Mouse (Mus musculus) hindbrain, embryonic 11.5 days (tissue): ENCODE measurements around the gene Man1a2. TPM values are rescaled to one million over a fixed set of nuclear protein-coding genes. Genes with fewer than 3 reads are reported as not detected.

ENCODE experiments used
- ATAC-seq: fragments of 200-750 bp; cut with Nextera tagmentation; 2 replicates; pipeline ENCODE4 v1.8.0; 2017; ENCODE audit warnings: mild to moderate bottlenecking, moderate TSS enrichment, moderate library complexity; ENCODE audit not compliant: low FRiP score
- DNase-seq: peaks from one replicate; pipeline ENCODE4 v3.0.0-alpha.2; 2015; ENCODE audit warnings: low spot score
- H3K27ac ChIP-seq: fragments of 300-500 bp; sonication (generic); 2 replicates; pipeline ENCODE4 v1.5.1; 2014; ENCODE audit warnings: mild to moderate bottlenecking, low read depth, low read length
- H3K27me3 ChIP-seq: fragments of 300-500 bp; sonication (generic); 2 replicates; pipeline ENCODE4 v1.6.1; 2014; ENCODE audit warnings: mild to moderate bottlenecking, low read length, moderate library complexity, mixed read lengths; ENCODE audit not compliant: control insufficient read depth, insufficient read depth
- H3K36me3 ChIP-seq: fragments of 300-500 bp; sonication (generic); 2 replicates; pipeline ENCODE4 v1.6.1; 2014; ENCODE audit warnings: mild to moderate bottlenecking, low read length, moderate library complexity, mixed read lengths; ENCODE audit not compliant: control insufficient read depth, insufficient read depth
- H3K4me1 ChIP-seq: fragments of 300-500 bp; sonication (generic); replicated peaks from 2 replicates; pipeline ENCODE4 v1.6.1; 2014; ENCODE audit warnings: low read length, mixed read lengths; ENCODE audit not compliant: control insufficient read depth, insufficient read depth
- H3K4me2 ChIP-seq: fragments of 300-500 bp; sonication (generic); replicated peaks from 2 replicates; pipeline ENCODE4 v1.6.1; 2014; ENCODE audit warnings: mild to moderate bottlenecking, low read depth, low read length
- H3K4me3 ChIP-seq: fragments of 300-500 bp; sonication (generic); 2 replicates; pipeline ENCODE4 v1.5.1; 2014; ENCODE audit warnings: low read depth, low read length
- H3K9ac ChIP-seq: fragments of 300-500 bp; sonication (generic); 2 replicates; pipeline ENCODE4 v1.6.1; 2014; ENCODE audit warnings: low read depth, low read length
- H3K9me3 ChIP-seq: fragments of 300-500 bp; sonication (generic); 2 replicates; pipeline ENCODE4 v1.6.1; 2016; ENCODE audit warnings: low read length; ENCODE audit not compliant: control insufficient read depth
- WGBS: fragments of 180-500 bp; shearing (Covaris S2); extraction: QIAGEN DNeasy Blood & Tissue Kit; methylation state at CpG from one replicate; pipeline ENCODE4 v1.1.7; 2014; 5-methylcytosine and 5-hydroxymethylcytosine counted together
- polyA plus RNA-seq: library from polyadenylated mRNA; unstranded; fragments of >200 nt; fragmentation: Nextera tagmentation; extraction: Ambion mirVana; gene quantifications from 2 replicates; pipeline ENCODE4 v1.2.1, GENCODE M21; 2014

Man1a2 gene
- polyA plus RNA-seq, 1 experiment from 2014 or later = 68.5 TPM

GRCm38 (mm10) chr3:100561561-100562175 is 123.6 kb downstream of the Man1a2 start:
- DNase-seq (no peak), ATAC-seq (no peak)
- no peaks in the 10 kb centered on the region for H3K4me1 ChIP-seq
- no peak overlapping the region for H3K27ac ChIP-seq
- 98% methylated on average over 2 of the region's 2 CpGs for WGBS
- H3K4me3 ChIP-seq = no peak overlapping the region
- H3K9me3 ChIP-seq = no peaks in the 10 kb centered on the region
- H3K36me3 ChIP-seq = no peaks in the 10 kb centered on the region
- H3K27me3 ChIP-seq = no peaks in the 10 kb centered on the region
- H3K9ac ChIP-seq = no peak overlapping the region
- no peak overlapping the region for H3K4me2 ChIP-seq

GRCm38 (mm10) chr3:100559431-100559830 is 125.9 kb downstream of the Man1a2 start:
- H3K9ac ChIP-seq = no peak overlapping the region
- over 99% methylated on average over 7 of the region's 7 CpGs for WGBS
- H3K27ac ChIP-seq = no peak overlapping the region
- no peak overlapping the region for H3K4me3 ChIP-seq
- H3K36me3 ChIP-seq = no peaks in the 10 kb centered on the region
- H3K9me3 ChIP-seq = no peaks in the 10 kb centered on the region
- DNase-seq (no peak), ATAC-seq (no peak)
- no peaks in the 10 kb centered on the region for H3K27me3 ChIP-seq
- no peak overlapping the region for H3K4me2 ChIP-seq
- no peaks in the 10 kb centered on the region for H3K4me1 ChIP-seq

DNA sequence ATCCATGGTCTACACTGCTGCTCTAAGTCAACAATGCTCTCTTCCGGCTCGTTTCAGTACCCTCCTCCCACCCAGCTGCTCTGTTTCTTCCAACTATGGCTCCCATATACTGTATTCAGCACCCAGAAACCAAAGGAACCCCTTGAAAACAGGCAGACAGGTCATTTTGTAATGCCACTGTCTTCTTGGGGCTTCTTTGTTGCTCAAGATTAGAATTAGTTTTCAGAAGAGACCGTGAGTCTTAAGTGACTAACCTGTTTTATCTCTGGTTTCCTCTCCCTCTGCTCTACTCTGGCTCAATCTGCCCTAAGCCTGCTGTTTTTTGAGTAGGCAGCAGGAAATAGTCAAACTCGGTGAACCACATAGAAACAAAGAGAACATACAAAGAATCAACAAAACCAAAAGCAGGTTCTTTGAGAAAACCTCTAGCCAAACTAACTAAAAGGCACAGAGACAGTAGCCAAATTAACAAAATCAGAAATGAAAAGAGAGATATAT is 127.0 kb downstream of the Man1a2 start:
- no peak overlapping the region for H3K4me3 ChIP-seq
- DNase-seq (no peak), ATAC-seq (no peak)
- WGBS = 87% methylated on average over 4 of the region's 4 CpGs
- no peaks in the 10 kb centered on the region for H3K36me3 ChIP-seq
- H3K27ac ChIP-seq = no peak overlapping the region
- H3K4me2 ChIP-seq = no peak overlapping the region
- H3K4me1 ChIP-seq = no peaks in the 10 kb centered on the region
- H3K9ac ChIP-seq = no peak overlapping the region
- H3K27me3 ChIP-seq = no peaks in the 10 kb centered on the region
- H3K9me3 ChIP-seq = no peaks in the 10 kb centered on the region

GRCm38 (mm10) chr3:100554843-100555242 is 130.5 kb downstream of the Man1a2 start:
- Histone ChIP-seq H3K9me3 (no peaks in the 10 kb centered on the region), H3K4me1 (no peaks in the 10 kb centered on the region), H3K4me3 (no peak overlapping the region), H3K27ac (no peak overlapping the region), H3K27me3 (no peaks in the 10 kb centered on the region), H3K9ac (no peak overlapping the region), H3K4me2 (no peak overlapping the region), H3K36me3 (no peaks in the 10 kb centered on the region)
- ATAC-seq (no peak; the same call in 1 of the 2 replicates), DNase-seq (peak; percentile 39)
- 47% methylated on average over 5 of the region's 5 CpGs for WGBS

GRCm38 (mm10) chr3:100552171-100552570 is 133.1 kb downstream of the Man1a2 start:
- ATAC-seq (no peak), DNase-seq (no peak)
- 93% methylated on average over 3 of the region's 3 CpGs for WGBS
- Histone ChIP-seq H3K9me3 (no peaks in the 10 kb centered on the region), H3K4me1 (no peaks in the 10 kb centered on the region), H3K9ac (no peak overlapping the region), H3K27ac (no peak overlapping the region), H3K36me3 (no peaks in the 10 kb centered on the region), H3K4me3 (no peak overlapping the region), H3K4me2 (no peak overlapping the region), H3K27me3 (no peaks in the 10 kb centered on the region)

- H3K36me3 ChIP-seq = no peaks in the 10 kb centered on the region
- no peak for DNase-seq
- no peak overlapping the region for H3K4me2 ChIP-seq
- H3K27me3 ChIP-seq = no peaks in the 10 kb centered on the region
- H3K9ac ChIP-seq = no peak overlapping the region
- H3K9me3 ChIP-seq = no peaks in the 10 kb centered on the region
- H3K27ac ChIP-seq = no peak overlapping the region
- H3K4me3 ChIP-seq = no peak overlapping the region
- WGBS = 83% methylated on average over 3 of the region's 3 CpGs
- ATAC-seq = no peak
- H3K4me1 ChIP-seq = no peaks in the 10 kb centered on the region
These were observed 137.4 kb downstream of the Man1a2 start for GRCm38 (mm10) chr3:100547913-100548292.

- H3K4me3 ChIP-seq = no peak overlapping the region
- no peaks in the 10 kb centered on the region for H3K27me3 ChIP-seq
- WGBS = 84% methylated on average over 10 of the region's 10 CpGs
- no peaks in the 10 kb centered on the region for H3K9me3 ChIP-seq
- H3K27ac ChIP-seq = no peak overlapping the region
- H3K4me2 ChIP-seq = no peak overlapping the region
- H3K9ac ChIP-seq = no peak overlapping the region
- no peaks in the 10 kb centered on the region for H3K36me3 ChIP-seq
- H3K4me1 ChIP-seq = no peaks in the 10 kb centered on the region
- no peak for DNase-seq
- no peak for ATAC-seq
These were observed 138.0 kb downstream of the Man1a2 start for GRCm38 (mm10) chr3:100547162-100547912.

DNA sequence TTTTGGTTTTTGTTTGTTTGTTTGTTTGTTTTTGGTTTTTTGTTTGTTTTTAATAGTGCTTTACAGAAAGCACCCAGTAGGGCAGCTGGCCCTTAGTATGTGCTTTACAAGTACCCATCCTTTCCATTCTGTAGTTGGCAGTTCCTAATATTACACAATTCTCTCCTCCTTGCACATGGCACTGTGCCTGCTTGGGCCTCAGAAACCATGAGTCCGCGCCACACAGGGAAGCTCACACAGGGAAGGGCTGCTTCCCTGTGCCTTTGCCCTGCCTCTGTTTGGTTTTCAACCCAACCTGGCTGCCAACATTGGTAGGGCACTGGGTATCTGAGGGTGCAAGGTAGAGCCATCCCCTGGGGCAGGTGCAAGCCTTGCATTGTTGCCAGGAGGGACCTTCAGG is 148.6 kb downstream of the Man1a2 start:
- no peaks in the 10 kb centered on the region for H3K27me3 ChIP-seq
- H3K36me3 ChIP-seq = no peaks in the 10 kb centered on the region
- no peak overlapping the region for H3K9ac ChIP-seq
- no peak overlapping the region for H3K27ac ChIP-seq
- ATAC-seq (no peak), DNase-seq (no peak)
- no peak overlapping the region for H3K4me3 ChIP-seq
- H3K4me2 ChIP-seq = no peak overlapping the region
- WGBS = 93% methylated on average over 2 of the region's 2 CpGs
- no peaks in the 10 kb centered on the region for H3K9me3 ChIP-seq
- no peaks in the 10 kb centered on the region for H3K4me1 ChIP-seq

DNA sequence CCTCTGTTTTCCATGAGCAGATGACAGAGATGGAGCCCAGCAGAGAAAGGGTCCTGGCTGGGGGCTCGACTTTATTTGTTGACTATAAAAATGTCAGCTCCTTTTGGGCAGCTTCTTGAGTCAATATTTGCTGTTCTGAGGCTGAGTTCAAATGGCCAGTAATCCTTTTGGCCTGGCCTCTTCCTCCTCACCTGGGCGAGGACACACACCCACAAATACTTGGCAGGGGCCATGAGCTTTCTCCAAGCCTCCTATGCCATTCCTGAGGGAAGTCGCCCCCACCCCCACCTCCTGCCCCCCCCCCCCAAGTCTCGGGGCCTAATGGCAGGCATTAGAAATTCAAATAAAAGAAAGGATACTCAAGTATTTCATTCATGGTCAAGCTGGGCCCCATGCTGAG is 149.4 kb downstream of the Man1a2 start:
- H3K27ac ChIP-seq = no peak overlapping the region
- 71% methylated on average over 4 of the region's 4 CpGs for WGBS
- H3K27me3 ChIP-seq = no peaks in the 10 kb centered on the region
- no peaks in the 10 kb centered on the region for H3K4me1 ChIP-seq
- H3K36me3 ChIP-seq = no peaks in the 10 kb centered on the region
- H3K9me3 ChIP-seq = no peaks in the 10 kb centered on the region
- no peak for DNase-seq
- no peak overlapping the region for H3K4me3 ChIP-seq
- no peak overlapping the region for H3K4me2 ChIP-seq
- ATAC-seq = no peak
- no peak overlapping the region for H3K9ac ChIP-seq
